Mouse (Mus musculus) small intestine, adult 10 weeks (tissue): ENCODE measurements around the gene Lck. TPM values are rescaled to one million over a fixed set of nuclear protein-coding genes. Genes with fewer than 3 reads are reported as not detected.

Source experiments
- polyA plus RNA-seq: library from polyadenylated mRNA; stranded (reverse); fragments of 350-450 nt; fragmentation: Illumina TruSeq; extraction: RNeasy Lipid Tissue Mini Kit (QIAGEN cat#74804); gene quantifications from one replicate; pipeline ENCODE4 v1.2.3, GENCODE M21; 2014; ENCODE audit warnings: low replicate concordance

The Lck gene
- polyA plus RNA-seq: 0.59 TPM

GRCm38 (mm10) chr4:129573430-129573829 lies at the start of gene Lck:
Gene Lck (minus strand): TSS chr4:129573641.

GRCm38 (mm10) chr4:129618786-129619691 lies 45.6 kb upstream of the Lck start, which contains the start of gene Iqcc:
Gene Iqcc (minus strand): TSS chr4:129619099.

GRCm38 (mm10) chr4:129614093-129614492 lies 40.7 kb upstream of the Lck start, which contains the start of gene Dcdc2b:
Gene Dcdc2b (minus strand): TSS chr4:129614257.

GRCm38 (mm10) chr4:129600233-129601158 lies 27.1 kb upstream of the Lck start, which contains the start of the genes Eif3i and Tmem234:
Gene Eif3i (minus strand): TSS chr4:129600648.
Gene Tmem234 (plus strand): TSS chr4:129600668.

GRCm38 (mm10) chr4:129578466-129578865 lies 5.0 kb upstream of the Lck start, which contains the start of gene Fam167b:
Gene Fam167b (minus strand): TSS chr4:129578549.

GRCm38 (mm10) chr4:129542592-129543141 lies 30.8 kb downstream of the Lck start, which contains the start of gene Hdac1:
Gene Hdac1 (minus strand): TSS chr4:129542713.

GRCm38 (mm10) chr4:129513086-129513767 lies 60.2 kb downstream of the Lck start, which contains the start of gene Marcksl1:
Gene Marcksl1 (plus strand): TSS chr4:129513581.

Other genes with a start within 250 kb of the Lck start
- gene Rbbp4, start 238.3 kb downstream of the Lck start, polyA plus RNA-seq: 118 TPM
- gene Zbtb8os, start 237.9 kb downstream of the Lck start, polyA plus RNA-seq: 160 TPM
- 1.1 TPM for gene Zbtb8a, start 195.5 kb downstream of the Lck start, polyA plus RNA-seq
- gene Zbtb8b, start 132.8 kb downstream of the Lck start, polyA plus RNA-seq: not detected
- gene Bsdc1, start 112.1 kb downstream of the Lck start, polyA plus RNA-seq: 8.8 TPM
- gene Tssk3, start 82.6 kb downstream of the Lck start, polyA plus RNA-seq: not detected
- gene Fam229a, start 82.5 kb downstream of the Lck start, polyA plus RNA-seq: not detected
- 11.9 TPM for gene Marcksl1, start 60.1 kb downstream of the Lck start, polyA plus RNA-seq
- 38.7 TPM for gene Hdac1, start 30.9 kb downstream of the Lck start, polyA plus RNA-seq
- gene Fam167b, start 4.9 kb upstream of the Lck start, polyA plus RNA-seq: not detected
- 7.9 TPM for gene Eif3i, start 27.0 kb upstream of the Lck start, polyA plus RNA-seq
- 28.2 TPM for gene Tmem234, start 27.0 kb upstream of the Lck start, polyA plus RNA-seq
- gene Dcdc2b, start 40.6 kb upstream of the Lck start, polyA plus RNA-seq: not detected
- gene Iqcc, start 45.5 kb upstream of the Lck start, polyA plus RNA-seq: 5.3 TPM
- not detected for gene Ccdc28b, start 50.3 kb upstream of the Lck start, polyA plus RNA-seq
- gene Txlna, start 67.4 kb upstream of the Lck start, polyA plus RNA-seq: 6.1 TPM
- 23.8 TPM for gene Kpna6, start 99.1 kb upstream of the Lck start, polyA plus RNA-seq
- not detected for gene Tmem39b, start 123.2 kb upstream of the Lck start, polyA plus RNA-seq
- 146 TPM for gene Khdrbs1, start 168.7 kb upstream of the Lck start, polyA plus RNA-seq
- gene Ptp4a2, start 237.6 kb upstream of the Lck start, polyA plus RNA-seq: 1,009 TPM